Mouse (Mus musculus) layer of hippocampus, adult 2 months (tissue): ENCODE measurements around the gene Hnf4a. TPM values are rescaled to one million over a fixed set of nuclear protein-coding genes. Genes with fewer than 3 reads are reported as not detected.
"Not testable (repeated sequence)": the region's sequence is repeated elsewhere in the genome, so short reads cannot be mapped to it uniquely, and the experiment has no call there.

Source experiments
- DNase-seq, 2 experiments: peaks; one replicate each; pipeline ENCODE4 v3.0.0; 2022; ENCODE audit warnings: low spot score in 2 of 2
- H3K27ac ChIP-seq: fragments of 200-600 bp; 2 replicates; pipeline ENCODE4 v1.8.1; 2022
- H3K4me3 ChIP-seq: fragments of 200-600 bp; 2 replicates; pipeline ENCODE4 v1.8.1; 2022; ENCODE audit warnings: mild to moderate bottlenecking
- CTCF ChIP-seq: fragments of 200-600 bp; conservative IDR thresholded peaks from 2 replicates; pipeline ENCODE4 v1.8.1; 2022; ENCODE audit warnings: antibody characterized with exemption, mild to moderate bottlenecking, moderate library complexity
- long read RNA-seq, 2 experiments: library from polyadenylated mRNA; stranded (forward); transcript quantifications; one replicate each; pipeline ENCODE4 v2.0.0; 2021; ENCODE audit warnings: borderline mapping rate in 2 of 2
- total RNA-seq, 2 experiments: library from RNA; stranded (reverse); gene quantifications; 2 replicates each; pipeline ENCODE4 v1.2.3; 2021

The Hnf4a gene
- total RNA-seq = not detected
- long read RNA-seq, experiment 1 = 0 reads
- long read RNA-seq, experiment 2 = 0 reads

DNA sequence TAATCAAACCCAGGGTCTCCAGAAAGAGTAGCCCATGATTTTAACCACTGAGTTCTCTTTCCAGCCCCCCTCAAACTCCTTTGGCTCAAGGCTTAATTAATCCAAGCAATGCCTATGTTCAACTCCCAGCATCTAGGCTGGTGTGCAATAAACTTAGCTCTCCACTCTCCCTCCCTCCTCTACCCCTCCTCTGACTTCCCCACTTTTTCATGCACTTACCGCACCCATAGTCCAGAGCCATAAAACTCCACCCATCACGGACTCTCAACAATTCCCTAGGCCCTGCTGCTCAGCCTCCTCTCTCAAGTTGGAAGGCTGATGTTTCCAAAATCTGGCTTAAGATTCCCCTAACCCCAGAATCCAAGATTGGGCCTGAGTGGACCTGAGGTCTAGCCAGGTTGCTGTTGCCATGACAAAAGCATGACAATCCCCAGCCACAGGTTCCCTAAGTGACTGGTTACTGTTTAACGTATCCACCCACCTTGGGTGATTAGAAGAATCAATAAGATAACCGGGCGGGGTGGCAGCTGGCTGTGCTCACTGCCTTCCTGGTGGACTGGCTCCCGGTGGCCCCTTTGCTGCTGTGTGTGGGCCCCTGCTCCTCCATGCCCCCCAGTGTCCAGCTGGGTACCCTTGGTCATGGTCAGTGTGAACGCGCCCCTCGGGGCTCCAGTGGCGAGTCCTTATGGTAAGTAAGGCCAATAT lies at the start of gene Hnf4a:
Gene Hnf4a (plus strand): TSS at position 509 of the 705 bp plus-strand sequence.
- DNase-seq = no peak
- H3K4me3 ChIP-seq = no peak within 1 kb of the TSS
- H3K27ac ChIP-seq = no peak within 1 kb of the TSS
- no peak for TF ChIP-seq CTCF

DNA sequence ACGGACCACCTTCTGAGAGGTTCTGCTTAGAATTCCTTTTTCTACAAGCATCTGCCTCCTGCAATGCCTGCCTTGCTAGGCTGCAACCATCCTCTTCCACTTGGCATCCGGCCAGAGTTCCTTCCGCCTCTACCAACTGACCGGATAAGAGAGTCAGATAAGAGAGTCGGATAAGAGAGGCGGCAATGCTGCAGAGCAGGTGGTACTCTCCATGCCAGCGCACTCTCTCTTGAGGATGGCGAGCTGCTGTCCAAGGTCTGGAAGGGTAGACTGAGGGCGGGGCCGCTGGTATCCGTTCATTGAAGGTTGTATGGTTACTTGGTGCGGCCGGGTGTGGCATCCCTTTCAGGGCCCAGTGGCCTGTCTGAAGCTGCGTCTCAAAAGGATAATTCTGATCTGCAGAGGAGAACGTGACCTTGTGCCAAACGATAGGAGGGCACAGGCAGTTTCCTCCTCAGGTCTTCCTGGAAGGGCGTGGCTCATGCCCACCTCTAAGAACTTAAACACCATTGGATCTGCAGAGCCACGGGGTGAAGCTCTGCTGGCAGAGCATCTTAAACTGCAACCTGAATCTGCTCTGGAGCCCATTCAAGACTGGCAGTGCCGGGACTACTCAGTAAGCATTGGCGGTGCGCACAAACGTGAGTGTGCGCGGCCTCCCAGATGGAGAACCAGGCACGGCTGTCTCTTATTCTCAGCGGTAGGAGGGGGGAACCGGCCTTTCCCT lies 47.9 kb upstream of the Hnf4a start:
- no peak for TF ChIP-seq CTCF
- no peak for DNase-seq
- no peak overlapping the region for H3K4me3 ChIP-seq
- no peak overlapping the region; the same call in 1 of the 2 replicates for H3K27ac ChIP-seq

DNA sequence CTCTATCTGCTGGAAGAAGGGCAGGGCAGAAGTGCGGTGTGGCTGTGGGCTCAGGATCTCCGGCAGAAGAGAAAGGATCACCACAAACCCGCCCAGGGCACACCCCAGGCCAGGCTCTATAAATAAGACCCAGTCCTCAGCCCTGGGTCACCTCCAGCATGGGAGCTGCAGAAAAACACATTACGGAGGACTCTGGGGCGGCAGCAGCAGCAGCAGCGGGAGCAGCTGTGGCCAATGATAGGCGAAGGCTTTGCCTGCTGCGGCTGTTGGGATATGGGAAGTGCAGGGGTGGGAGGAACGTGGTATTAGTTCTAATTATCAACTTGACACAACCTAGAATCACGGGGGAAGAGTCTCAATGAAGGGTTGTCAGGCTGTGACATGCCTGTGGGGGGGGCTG lies 47.2 kb upstream of the Hnf4a start:
- no peak for DNase-seq
- TF ChIP-seq CTCF = no peak
- no peak overlapping the region; the same call in 1 of the 2 replicates for H3K27ac ChIP-seq
- H3K4me3 ChIP-seq = no peak overlapping the region; the same call in 1 of the 2 replicates

DNA sequence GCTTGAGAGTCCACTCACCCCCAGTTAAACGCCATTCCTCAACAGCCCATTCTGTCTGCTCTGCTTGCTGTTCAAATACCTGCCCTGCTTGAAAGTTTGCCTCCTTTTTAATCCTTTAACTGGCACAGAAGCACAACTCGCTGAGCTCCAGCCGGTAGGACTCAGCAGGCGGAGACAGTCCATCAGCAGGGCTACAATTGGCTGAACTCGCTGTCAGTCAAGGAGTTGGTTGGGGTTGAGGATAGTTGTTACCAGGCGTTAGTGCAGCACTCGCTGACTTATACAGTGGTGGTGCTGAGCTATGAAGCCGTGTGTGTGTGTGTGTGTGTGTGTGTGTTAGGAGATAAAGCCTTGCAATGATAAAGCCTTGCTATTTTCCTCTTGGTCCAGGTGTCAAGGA lies 46.0 kb upstream of the Hnf4a start:
- Histone ChIP-seq H3K27ac (no peak overlapping the region), H3K4me3 (no peak overlapping the region)
- DNase-seq = no peak
- TF ChIP-seq CTCF = no peak

DNA sequence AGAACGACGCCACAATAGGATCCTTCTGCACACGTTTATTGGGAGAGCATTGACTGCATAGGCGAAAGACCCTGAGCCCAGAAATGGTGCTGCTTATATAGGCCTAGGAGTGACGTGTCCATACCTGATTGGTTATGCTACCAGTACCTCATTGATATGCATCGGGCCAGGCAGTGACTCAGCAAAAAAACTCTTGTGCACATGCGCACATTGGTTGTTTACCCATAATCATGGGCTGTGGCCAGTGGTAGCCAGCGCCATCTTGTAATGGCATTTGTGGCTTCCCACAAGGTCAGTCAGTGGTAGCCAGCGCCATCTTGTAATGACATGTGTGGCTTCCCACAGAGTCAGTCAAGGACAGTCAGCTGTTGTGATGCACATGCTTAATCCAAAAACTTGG lies 45.3 kb upstream of the Hnf4a start:
- DNase-seq, H3K27ac ChIP-seq: not testable (repeated sequence)

DNA sequence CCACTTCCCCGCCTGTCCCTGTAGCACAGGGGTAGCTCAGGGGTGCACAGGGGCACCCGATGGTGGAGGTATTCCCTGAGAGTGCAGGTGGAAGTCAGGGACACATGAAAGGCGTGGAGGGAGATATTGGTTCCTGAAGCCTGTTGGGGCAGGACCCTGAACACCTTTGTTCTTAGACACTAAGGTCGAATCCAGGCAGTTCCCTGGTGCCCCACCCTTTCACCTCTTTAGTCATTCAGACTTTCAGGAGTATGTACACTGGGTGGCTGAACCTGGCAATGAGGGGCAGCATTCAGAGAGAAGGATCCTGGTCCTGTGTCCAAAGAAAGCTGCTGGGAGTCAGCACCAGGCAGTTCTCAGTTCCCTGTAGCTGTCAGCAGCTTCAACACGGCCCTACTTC lies 44.2 kb upstream of the Hnf4a start:
- no peak for DNase-seq
- Histone ChIP-seq H3K4me3 (no peak overlapping the region), H3K27ac (no peak overlapping the region)
- no peak for TF ChIP-seq CTCF

More for the DNA sequence above, 45.3 kb upstream of the Hnf4a start:
- not testable (repeated sequence) for H3K4me3 ChIP-seq

DNA sequence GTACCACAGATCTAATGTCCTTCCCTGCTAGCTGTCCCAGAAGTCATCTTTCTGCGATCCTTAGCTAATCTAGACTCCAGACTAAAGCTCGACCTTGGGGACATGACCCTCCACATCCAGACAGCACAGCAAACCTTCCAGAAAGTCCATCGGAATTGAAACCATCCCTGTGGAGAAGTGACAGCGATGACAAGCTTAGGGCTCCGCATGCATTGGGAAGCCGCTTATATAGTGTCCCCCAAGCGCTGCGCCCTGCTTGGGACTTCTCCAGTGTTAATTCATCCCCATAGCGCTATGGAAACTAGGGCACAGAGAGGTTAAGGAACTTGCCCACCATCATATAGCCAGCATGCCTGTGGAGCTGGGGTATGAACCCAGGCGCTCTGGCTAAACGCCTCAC lies 43.8 kb upstream of the Hnf4a start:
- H3K27ac ChIP-seq = no peak overlapping the region
- DNase-seq = no peak
- H3K4me3 ChIP-seq = no peak overlapping the region
- no peak for TF ChIP-seq CTCF

DNA sequence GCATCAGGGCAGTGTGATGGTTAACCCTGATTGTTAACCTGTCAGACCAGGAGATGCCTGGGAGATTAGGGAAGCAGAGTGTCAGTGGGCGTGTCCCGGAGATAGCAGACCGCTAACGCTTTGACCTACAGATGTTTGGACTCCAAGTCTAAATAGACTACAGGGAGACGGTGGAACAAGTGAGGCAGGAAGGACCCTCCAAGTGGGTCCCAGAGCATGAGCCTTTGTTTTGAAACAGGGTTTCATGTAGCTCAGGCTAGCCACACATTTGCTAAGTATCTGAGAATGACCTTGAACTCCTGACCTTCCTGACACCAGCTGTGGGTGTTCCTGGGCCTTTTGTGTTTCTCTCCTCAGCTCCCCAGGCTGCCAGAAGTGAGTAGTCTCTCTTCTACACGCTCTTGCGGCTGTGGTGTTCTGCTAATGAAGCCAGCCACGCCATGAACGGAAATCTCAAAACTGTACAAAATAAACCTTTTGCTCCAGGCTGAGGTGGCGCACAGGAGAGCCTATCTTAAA lies 43.3 kb upstream of the Hnf4a start:
- TF ChIP-seq CTCF = no peak

DNA sequence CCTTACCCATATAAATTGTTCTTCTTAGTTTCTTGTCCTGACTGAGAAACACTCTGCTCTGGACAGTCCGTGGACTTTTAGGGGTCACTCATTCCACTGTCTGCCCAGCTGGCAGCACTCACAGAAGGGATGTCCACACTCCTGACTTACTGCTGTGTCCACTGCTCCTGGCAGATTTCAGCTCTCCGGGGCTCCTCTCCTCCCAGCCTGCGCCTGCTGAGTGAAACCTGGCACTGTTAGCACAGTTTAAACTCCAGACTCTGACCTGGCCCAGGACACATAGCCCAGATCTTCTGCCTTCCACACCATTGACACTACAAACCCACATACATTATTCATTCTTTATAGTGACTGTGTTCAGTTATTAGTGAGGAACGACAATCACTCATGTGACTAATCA lies 42.6 kb upstream of the Hnf4a start:
- no peak overlapping the region for H3K27ac ChIP-seq
- no peak for TF ChIP-seq CTCF
- no peak for DNase-seq
- H3K4me3 ChIP-seq = no peak overlapping the region

More for the DNA sequence above, 43.3 kb upstream of the Hnf4a start:
- DNase-seq = no peak
- Histone ChIP-seq H3K4me3 (no peak overlapping the region), H3K27ac (no peak overlapping the region)

DNA sequence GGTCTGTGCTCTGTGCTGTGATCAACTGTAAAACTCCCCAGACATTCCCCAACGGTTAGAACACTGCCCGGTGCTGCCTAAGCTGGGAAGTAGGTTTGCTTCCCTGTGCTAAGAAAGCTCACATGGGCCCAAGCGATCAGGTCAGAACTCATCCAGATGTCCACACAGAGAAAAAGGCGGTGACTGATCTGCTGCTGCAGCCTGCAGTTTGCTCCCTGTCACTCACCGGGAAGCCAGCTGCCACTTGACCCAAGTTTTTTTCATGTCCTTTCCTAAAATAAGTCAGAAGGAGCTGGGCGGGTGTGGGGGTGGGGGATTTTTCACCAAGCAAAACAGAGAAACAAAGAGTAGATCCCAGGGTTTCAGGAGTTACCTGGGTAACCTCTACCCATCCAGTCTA lies 42.0 kb upstream of the Hnf4a start:
- H3K4me3 ChIP-seq = no peak overlapping the region
- no peak for DNase-seq
- H3K27ac ChIP-seq = no peak overlapping the region
- TF ChIP-seq CTCF = no peak

DNA sequence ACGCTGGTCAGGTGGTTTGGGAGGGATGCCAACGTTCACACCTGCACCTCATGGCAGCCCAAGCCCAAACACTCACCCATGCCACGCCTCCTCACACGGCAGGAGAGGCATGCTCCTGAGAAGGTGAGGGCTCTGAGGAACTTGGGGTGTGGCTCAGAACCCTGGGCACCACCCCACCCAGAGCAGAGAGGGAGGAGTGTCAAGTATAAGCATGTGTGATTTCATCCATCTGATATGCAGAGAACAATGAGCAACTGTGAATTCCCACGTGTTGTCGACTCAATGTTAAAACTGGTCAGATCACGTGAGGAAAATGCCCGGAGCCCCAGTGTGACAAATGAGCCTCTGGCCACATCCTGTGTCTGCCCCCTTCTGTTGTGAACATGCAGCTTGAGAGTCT lies 39.8 kb upstream of the Hnf4a start:
- no peak overlapping the region for H3K27ac ChIP-seq
- TF ChIP-seq CTCF = no peak
- no peak for DNase-seq
- H3K4me3 ChIP-seq = no peak overlapping the region

DNA sequence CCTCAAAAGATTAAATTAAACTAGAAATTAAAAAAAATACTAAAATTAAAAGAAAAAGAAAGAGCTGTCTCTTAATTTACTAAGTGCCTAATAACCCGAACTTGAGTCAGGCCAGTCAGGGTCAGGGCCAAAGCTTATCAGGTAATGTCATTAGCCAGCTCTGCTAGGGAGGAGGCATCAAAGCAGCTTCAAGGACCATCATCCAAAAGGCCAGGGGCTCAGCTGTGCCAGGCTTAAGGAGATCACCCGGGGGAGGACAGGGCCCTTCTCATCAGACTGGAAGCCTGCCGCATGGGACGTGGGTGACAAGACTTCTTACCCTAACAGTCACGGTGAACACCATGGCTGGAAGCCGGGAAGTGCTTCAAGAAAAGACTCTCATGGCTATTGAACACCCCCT lies 39.0 kb upstream of the Hnf4a start:
- Histone ChIP-seq H3K4me3 (no peak overlapping the region), H3K27ac (no peak overlapping the region)
- no peak for TF ChIP-seq CTCF
- DNase-seq = no peak

DNA sequence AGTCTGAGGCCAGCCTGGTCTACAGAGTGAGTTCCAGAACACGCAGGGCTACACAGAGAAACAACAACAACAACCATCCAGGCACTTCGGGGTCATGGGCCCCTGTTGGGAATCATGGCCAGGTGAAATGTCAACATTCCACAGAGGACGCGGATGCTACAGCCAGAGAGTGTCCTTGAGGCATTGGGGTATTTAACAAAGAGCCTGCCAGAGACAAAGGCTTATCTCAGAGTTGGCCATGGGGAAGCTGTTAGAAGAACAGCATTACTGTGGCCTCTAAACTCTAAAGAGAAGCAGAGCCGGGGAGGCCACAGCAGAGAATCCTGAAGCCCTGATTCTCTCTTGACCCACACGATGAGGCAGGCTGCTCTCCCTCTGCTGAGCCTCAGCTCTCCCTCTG lies 37.7 kb upstream of the Hnf4a start:
- TF ChIP-seq CTCF = no peak
- Histone ChIP-seq H3K4me3 (no peak overlapping the region), H3K27ac (no peak overlapping the region)
- no peak for DNase-seq

DNA sequence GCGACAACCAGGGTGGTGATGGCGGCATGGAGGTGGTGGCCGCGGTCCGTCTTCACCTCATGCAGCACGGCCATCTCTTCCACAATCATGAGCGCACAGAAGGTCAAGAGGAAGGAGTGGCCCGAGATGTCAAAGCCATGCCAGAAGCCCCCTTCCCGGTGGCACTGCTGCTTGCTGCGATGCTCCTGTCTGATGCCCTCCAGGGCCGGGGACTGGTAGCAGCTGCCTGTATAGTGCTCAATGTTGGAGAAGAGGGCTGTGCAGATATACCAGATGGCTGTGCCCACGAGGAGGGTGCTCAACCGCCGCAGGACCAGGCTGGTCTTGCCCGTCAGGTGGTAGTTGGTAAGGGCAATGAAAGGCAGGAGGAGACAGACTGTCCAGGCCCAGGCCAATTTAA lies 36.9 kb upstream of the Hnf4a start:
- DNase-seq = no peak
- Histone ChIP-seq H3K27ac (no peak overlapping the region), H3K4me3 (no peak overlapping the region)
- no peak for TF ChIP-seq CTCF
